Mouse (Mus musculus): ENCODE data around the gene Gm47289. TPM values are rescaled to one million over a fixed set of nuclear protein-coding genes. Genes with fewer than 3 reads are reported as not detected.

The Gm47289 gene
- total and polyA plus RNA-seq, 2 experiments, result not detected

DNA sequence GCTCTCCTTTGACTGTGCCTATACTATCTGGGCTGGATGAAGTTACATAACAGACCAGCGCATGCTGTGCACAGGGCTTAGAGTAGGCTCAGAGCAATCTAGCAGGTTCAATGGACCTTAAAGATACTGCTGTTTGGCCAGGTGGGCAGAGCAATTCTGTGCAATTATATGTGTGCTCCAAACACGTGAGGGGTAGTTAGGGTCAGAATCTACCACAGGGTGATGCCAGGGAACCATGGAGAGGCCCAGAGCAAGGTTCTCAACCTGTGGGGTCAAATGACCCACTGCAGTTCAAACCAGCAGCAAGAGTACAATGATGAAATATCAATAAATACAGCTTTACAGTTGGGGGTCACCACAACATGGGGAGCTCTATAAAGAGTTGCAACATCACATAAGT is 47.7 kb downstream of the Gm47289 start:
- no peak overlapping the region for H3K9ac ChIP-seq (ENCODE audit: low read depth, low read length)
- no peak overlapping the region for H3K27ac ChIP-seq (replicated peaks; ENCODE audit: insufficient read depth, low read depth, low read length)
- no peak for DNase-seq (ENCODE audit: extremely low read depth, low read depth, low spot score)
- H3K4me1 ChIP-seq (ENCODE audit: control insufficient read depth, insufficient read depth, low read length), result no peaks in the 10 kb centered on the region
- WGBS, result 69% methylated on average over 2 of the region's 2 CpGs
- H3K4me3 ChIP-seq (ENCODE audit: insufficient read depth, low read depth, low read length), result no peak overlapping the region
- H3K79me2 ChIP-seq (ENCODE audit: control insufficient read depth, insufficient read depth, low read length), result no peaks in the 10 kb centered on the region
- no peak for TF ChIP-seq CTCF (IDR thresholded peaks at IDR 0.05; ENCODE audit: low read depth, low read length)
- no peak for TF ChIP-seq POLR2A (IDR thresholded peaks at IDR 0.05; ENCODE audit: extremely low read depth, insufficient read depth, low read length)
- H3K36me3 ChIP-seq (ENCODE audit: control insufficient read depth, insufficient read depth, low read length), result no peaks in the 10 kb centered on the region
- H3K27me3 ChIP-seq (ENCODE audit: control insufficient read depth, insufficient read depth, low read length), result no peaks in the 10 kb centered on the region

DNA sequence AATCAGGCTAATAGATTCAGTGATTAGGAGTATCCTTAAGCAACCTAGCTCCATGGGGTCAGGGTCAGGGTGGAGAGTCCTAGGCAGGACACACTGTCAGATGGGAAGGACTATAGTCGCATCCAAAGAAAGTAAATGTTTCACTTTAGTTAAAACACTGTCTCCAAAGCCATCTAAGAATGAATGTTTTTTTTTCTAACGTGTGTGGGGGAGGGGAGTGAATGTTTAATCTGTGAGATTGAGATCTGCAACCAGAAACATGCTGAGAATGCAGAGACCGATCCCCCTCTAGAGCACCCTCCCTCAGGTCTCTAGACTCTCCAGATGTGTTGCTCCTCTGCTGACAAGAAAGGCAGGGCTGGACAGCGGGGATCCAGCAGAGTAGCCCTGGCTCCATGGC is 48.2 kb downstream of the Gm47289 start:
- no peaks in the 10 kb centered on the region for H3K4me1 ChIP-seq (ENCODE audit: control insufficient read depth, insufficient read depth, low read length)
- TF ChIP-seq CTCF (IDR thresholded peaks at IDR 0.05; ENCODE audit: low read depth, low read length) (no peak), POLR2A (IDR thresholded peaks at IDR 0.05; ENCODE audit: extremely low read depth, insufficient read depth, low read length) (no peak)
- no peaks in the 10 kb centered on the region for H3K27me3 ChIP-seq (ENCODE audit: control insufficient read depth, insufficient read depth, low read length)
- no peaks in the 10 kb centered on the region for H3K79me2 ChIP-seq (ENCODE audit: control insufficient read depth, insufficient read depth, low read length)
- no peak overlapping the region for H3K4me3 ChIP-seq (ENCODE audit: insufficient read depth, low read depth, low read length)
- H3K36me3 ChIP-seq (ENCODE audit: control insufficient read depth, insufficient read depth, low read length), result no peaks in the 10 kb centered on the region
- no peak for DNase-seq (ENCODE audit: extremely low read depth, low read depth, low spot score)
- H3K27ac ChIP-seq (replicated peaks; ENCODE audit: insufficient read depth, low read depth, low read length), result no peak overlapping the region
- H3K9ac ChIP-seq (ENCODE audit: low read depth, low read length), result no peak overlapping the region
- 45% methylated on average over 4 of the region's 4 CpGs for WGBS

GRCm38 (mm10) chr9:119208998-119209397 is 50.0 kb downstream of the Gm47289 start, which contains the start of gene Slc22a13:
Slc22a13 (minus strand) TSS chr9:119209098.
- DNase-seq (ENCODE audit: extremely low read depth, low read depth, low spot score), result no peak
- H3K79me2 ChIP-seq (ENCODE audit: control insufficient read depth, insufficient read depth, low read length), result no peaks in the 10 kb centered on the region
- H3K9ac ChIP-seq (ENCODE audit: low read depth, low read length), result no peak within 1 kb of the TSS
- TF ChIP-seq CTCF (IDR thresholded peaks at IDR 0.05; ENCODE audit: low read depth, low read length) (no peak), POLR2A (IDR thresholded peaks at IDR 0.05; ENCODE audit: extremely low read depth, insufficient read depth, low read length) (no peak)
- H3K27ac ChIP-seq (replicated peaks; ENCODE audit: insufficient read depth, low read depth, low read length), result no peak within 1 kb of the TSS
- H3K27me3 ChIP-seq (ENCODE audit: control insufficient read depth, insufficient read depth, low read length), result no peaks in the 10 kb centered on the region
- H3K4me1 ChIP-seq (ENCODE audit: control insufficient read depth, insufficient read depth, low read length), result no peaks in the 10 kb centered on the region
- H3K4me3 ChIP-seq (ENCODE audit: insufficient read depth, low read depth, low read length), result no peak within 1 kb of the TSS
- no peaks in the 10 kb centered on the region for H3K36me3 ChIP-seq (ENCODE audit: control insufficient read depth, insufficient read depth, low read length)
- WGBS, result 98% methylated on average over 4 of the region's 4 CpGs

Other genes starting within 250 kb of the Gm47289 start
- 2.5 and 4.0 TPM in 2 replicates for gene Ctdspl, start 232.7 kb upstream of the Gm47289 start, total RNA-seq (2014; rRNA removed)
- 2.8 and 3.5 TPM in 2 replicates for gene Ctdspl, start 232.7 kb upstream of the Gm47289 start, polyA plus RNA-seq (2012; rRNA removed)
- gene Vill, start 106.4 kb upstream of the Gm47289 start, total RNA-seq (2014; rRNA removed), result 2.3 and 3.0 TPM in 2 replicates
- 0.50 and 1.2 TPM in 2 replicates for gene Vill, start 106.4 kb upstream of the Gm47289 start, polyA plus RNA-seq (2012; rRNA removed)
- gene Plcd1, start 65.7 kb upstream of the Gm47289 start, total RNA-seq (2014; rRNA removed), result 0.37 and 0.40 TPM in 2 replicates
- 0.45 and 0.93 TPM in 2 replicates for gene Plcd1, start 65.7 kb upstream of the Gm47289 start, polyA plus RNA-seq (2012; rRNA removed)
- gene Dlec1, start 56.7 kb upstream of the Gm47289 start, total RNA-seq (2014; rRNA removed), result 0.27 and 0.74 TPM in 2 replicates
- 0.31 and 0.32 TPM in 2 replicates for gene Dlec1, start 56.7 kb upstream of the Gm47289 start, polyA plus RNA-seq (2012; rRNA removed)
- gene Acaa1b, start 2.1 kb upstream of the Gm47289 start, total RNA-seq (2014; rRNA removed), result 755 and 780 TPM in 2 replicates
- 1,396 and 1,582 TPM in 2 replicates for gene Acaa1b, start 2.1 kb upstream of the Gm47289 start, polyA plus RNA-seq (2012; rRNA removed)
- gene Slc22a13, start 49.9 kb downstream of the Gm47289 start, total RNA-seq (2014; rRNA removed), result 0.07 TPM in 1 of 2 replicates, not detected in the other
- gene Slc22a13, start 49.9 kb downstream of the Gm47289 start, polyA plus RNA-seq (2012; rRNA removed), result 0.06 TPM in 1 of 2 replicates, not detected in the other
- gene Oxsr1, start 163.3 kb downstream of the Gm47289 start, total RNA-seq (2014; rRNA removed), result 14.2 and 15.6 TPM in 2 replicates
- gene Oxsr1, start 163.3 kb downstream of the Gm47289 start, polyA plus RNA-seq (2012; rRNA removed), result 7.6 and 8.6 TPM in 2 replicates
- gene Acaa1a, start 180.5 kb downstream of the Gm47289 start, total RNA-seq (2014; rRNA removed), result 155 and 170 TPM in 2 replicates
- 280 and 328 TPM in 2 replicates for gene Acaa1a, start 180.5 kb downstream of the Gm47289 start, polyA plus RNA-seq (2012; rRNA removed)
- 4.8 and 6.3 TPM in 2 replicates for gene Myd88, start 182.2 kb downstream of the Gm47289 start, total RNA-seq (2014; rRNA removed)
- gene Myd88, start 182.2 kb downstream of the Gm47289 start, polyA plus RNA-seq (2012; rRNA removed), result 9.8 and 11.3 TPM in 2 replicates
- gene Xylb, start 198.2 kb downstream of the Gm47289 start, total RNA-seq (2014; rRNA removed), result 204 and 276 TPM in 2 replicates
- gene Xylb, start 198.2 kb downstream of the Gm47289 start, polyA plus RNA-seq (2012; rRNA removed), result 154 and 166 TPM in 2 replicates
- gene Slc22a14, start 206.4 kb downstream of the Gm47289 start, total RNA-seq (2014; rRNA removed), result not detected in 2 replicates
- not detected in 2 replicates for gene Slc22a14, start 206.4 kb downstream of the Gm47289 start, polyA plus RNA-seq (2012; rRNA removed)
- 3.7 and 4.2 TPM in 2 replicates for gene Acvr2b, start 243.0 kb downstream of the Gm47289 start, total RNA-seq (2014; rRNA removed)
- gene Acvr2b, start 243.0 kb downstream of the Gm47289 start, polyA plus RNA-seq (2012; rRNA removed), result 2.8 and 4.8 TPM in 2 replicates